Comparison of ENCODE assay signal across 15 mouse cellular contexts in genomic region chr5:30107186-30107585, GRCm38 (mm10). TPM values are rescaled to one million over a fixed set of nuclear protein-coding genes. Genes with fewer than 3 reads are reported as not detected.
DNase-seq lines count a peak whose midpoint lies in the region; ATAC-seq and TF ChIP-seq lines count a peak whose summit lies in the region.
"Had no signal": no experiment of that assay in that cellular context is flagged by ENCODE, and none has a peak within 500 bp of the region (broad histone marks: within the 10 kb centered on the region; RNA-seq: fewer than 3 reads in every experiment).

No protein-coding gene starts in this region.

- no peak overlapping the region for H3K27ac ChIP-seq in kidney, embryonic 15.5 days
- H3K27ac ChIP-seq in forebrain, embryonic 11.5 days (ENCODE audit: low read depth, low read length) = peak overlapping the region; percentile 60
- peak overlapping the region; percentile 73 for H3K27ac ChIP-seq in hindbrain, postnatal 0 days
- peak overlapping the region; percentile 93 for H3K27ac ChIP-seq in neural tube, embryonic 13.5 days (replicated peaks)
- H3K27ac ChIP-seq: liver, embryonic 12.5 days had no signal

- H3K9ac ChIP-seq in kidney, embryonic 15.5 days = no peak overlapping the region
- H3K9ac ChIP-seq in forebrain, embryonic 11.5 days (ENCODE audit: low read length) = peak overlapping the region; percentile 85
- no peak overlapping the region for H3K9ac ChIP-seq in hindbrain, postnatal 0 days (replicated peaks; ENCODE audit: low read length)
- peak overlapping the region; percentile 86 for H3K9ac ChIP-seq in neural tube, embryonic 13.5 days
- H3K9ac ChIP-seq: liver, embryonic 12.5 days had no signal

- no peak for ATAC-seq in kidney, embryonic 15.5 days (replicated peaks; ENCODE audit: low FRiP score)
- ATAC-seq in forebrain, embryonic 11.5 days (replicated peaks; ENCODE audit: low FRiP score) = peak; percentile 59
- ATAC-seq in hindbrain, postnatal 0 days = peak; percentile 21; the same call in 1 of the 2 replicates
- peak; percentile 51 for ATAC-seq in neural tube, embryonic 13.5 days (ENCODE audit: low read depth)
- ATAC-seq in megakaryocyte progenitor cell, adult 5-6 weeks (replicated peaks; ENCODE audit: poor library complexity) = no peak
- ATAC-seq: liver, embryonic 12.5 days; Patski had no signal

- no peak for TF ChIP-seq CTCF in hindbrain, postnatal 0 days (IDR thresholded peaks at IDR 0.05; ENCODE audit: low read depth)

- no peak overlapping the region for H3K4me3 ChIP-seq in kidney, embryonic 15.5 days (replicated peaks)
- peak overlapping the region; percentile 62 for H3K4me3 ChIP-seq in forebrain, embryonic 11.5 days (ENCODE audit: low read depth, low read length)
- 0 out of 2 replicates have a peak overlapping the region, but pooled peaks have one; percentile 54 for H3K4me3 ChIP-seq in hindbrain, postnatal 0 days (ENCODE audit: low read length)
- H3K4me3 ChIP-seq in neural tube, embryonic 13.5 days = peak overlapping the region; percentile 73
- H3K4me3 ChIP-seq: liver, embryonic 12.5 days had no signal

- H3K4me2 ChIP-seq in kidney, embryonic 15.5 days = 0 out of 2 replicates have a peak overlapping the region, but pooled peaks have one; percentile 4
- peak overlapping the region; percentile 99 for H3K4me2 ChIP-seq in forebrain, embryonic 11.5 days (ENCODE audit: low read depth, low read length, severe bottlenecking)
- H3K4me2 ChIP-seq in hindbrain, postnatal 0 days (ENCODE audit: low read depth, low read length) = peak overlapping the region; percentile 83
- H3K4me2 ChIP-seq in neural tube, embryonic 13.5 days = peak overlapping the region; percentile 91
- H3K4me2 ChIP-seq: heart, embryonic 11.5 days; liver, embryonic 12.5 days had no signal

- H3K4me1 ChIP-seq in kidney, embryonic 15.5 days = peaks cover 66% of the 10 kb centered on the region
- peaks cover 37% of the 10 kb centered on the region for H3K4me1 ChIP-seq in forebrain, embryonic 11.5 days (replicated peaks; ENCODE audit: control insufficient read depth, insufficient read depth, low read length)
- peaks cover 27% of the 10 kb centered on the region for H3K4me1 ChIP-seq in hindbrain, postnatal 0 days (ENCODE audit: insufficient read depth, low read length)
- H3K4me1 ChIP-seq in neural tube, embryonic 13.5 days (replicated peaks) = peaks cover 77% of the 10 kb centered on the region

- H3K9me3 ChIP-seq in kidney, embryonic 15.5 days (replicated peaks) = no peaks in the 10 kb centered on the region
- no peaks in the 10 kb centered on the region for H3K9me3 ChIP-seq in forebrain, embryonic 11.5 days (ENCODE audit: control insufficient read depth, low read length)
- H3K9me3 ChIP-seq in hindbrain, postnatal 0 days (ENCODE audit: low read length) = no peaks in the 10 kb centered on the region
- no peaks in the 10 kb centered on the region for H3K9me3 ChIP-seq in neural tube, embryonic 13.5 days
- H3K9me3 ChIP-seq: liver, embryonic 12.5 days had no signal

- DNase-seq in kidney, postnatal 36 days = no peak
- peak; percentile 79 for DNase-seq in forebrain, embryonic 11.5 days (ENCODE audit: low spot score)
- DNase-seq in hindbrain, postnatal 0 days (ENCODE audit: low spot score) = peak; percentile 73
- DNase-seq in frontal cortex, postnatal 25 days (ENCODE audit: low spot score in 2 of 2) = no peak
- no peak for DNase-seq in adrenal gland, postnatal 25 days
- DNase-seq: cerebellum, postnatal 36 days; kidney, adult 11 months; layer of hippocampus, postnatal 36 days; lung, postnatal 36 days had no signal

- no peaks in the 10 kb centered on the region for H3K36me3 ChIP-seq in kidney, embryonic 15.5 days
- H3K36me3 ChIP-seq in forebrain, embryonic 11.5 days (ENCODE audit: control insufficient read depth, insufficient read depth, low read length) = no peaks in the 10 kb centered on the region
- H3K36me3 ChIP-seq in hindbrain, postnatal 0 days (ENCODE audit: insufficient read depth, low read length) = no peaks in the 10 kb centered on the region
- H3K36me3 ChIP-seq in neural tube, embryonic 13.5 days = no peaks in the 10 kb centered on the region; the same call in 1 of the 2 replicates
- H3K36me3 ChIP-seq: liver, embryonic 12.5 days had no signal

- WGBS in kidney, embryonic 15.5 days = 6% methylated on average over 7 of the region's 7 CpGs
- 3% methylated on average over 7 of the region's 7 CpGs for WGBS in forebrain, embryonic 11.5 days
- WGBS in hindbrain, postnatal 0 days = 6% methylated on average over 7 of the region's 7 CpGs
- WGBS in neural tube, embryonic 13.5 days = 0% methylated on average over 7 of the region's 7 CpGs

- peaks cover 72% of the 10 kb centered on the region for H3K27me3 ChIP-seq in kidney, embryonic 15.5 days
- peaks cover 3% of the 10 kb centered on the region; the same call in 1 of the 2 replicates for H3K27me3 ChIP-seq in forebrain, embryonic 11.5 days (ENCODE audit: control insufficient read depth, insufficient read depth, low read length)
- no peaks in the 10 kb centered on the region; the same call in 1 of the 2 replicates for H3K27me3 ChIP-seq in hindbrain, postnatal 0 days (ENCODE audit: insufficient read depth, low read length)
- peaks cover 19% of the 10 kb centered on the region for H3K27me3 ChIP-seq in neural tube, embryonic 13.5 days

RNA-seq across cellular contexts. Expression of gene 3110082J24Rik, which starts 1.3 kb away (rescaled TPM):
- polyA plus RNA-seq in kidney, embryonic 15.5 days (2015; fragmentation: Nextera tagmentation; extraction: Ambion mirVana) = not detected in 2 replicates
- polyA plus RNA-seq in forebrain, embryonic 11.5 days (2014; fragmentation: Nextera tagmentation; extraction: Ambion mirVana) = 3.6 and 4.7 TPM in 2 replicates
- total RNA-seq in hindbrain, postnatal 0 days (2014; rRNA removed) = 3.2 and 6.3 TPM in 2 replicates
- polyA plus RNA-seq in hindbrain, postnatal 0 days (2015; fragmentation: Nextera tagmentation; extraction: Ambion mirVana) = 4.3 and 4.9 TPM in 2 replicates
- polyA plus RNA-seq in neural tube, embryonic 13.5 days (2015; fragmentation: Nextera tagmentation; extraction: Ambion mirVana) = 5.1 and 5.8 TPM in 2 replicates
- not detected in 2 replicates for total RNA-seq in megakaryocyte progenitor cell, adult 5-6 weeks (2015)
- total RNA-seq in megakaryocyte progenitor cell, adult 5-6 weeks (2017) = not detected in 2 replicates
- total RNA-seq in adrenal gland, postnatal 25 days (2021) = not detected in 2 replicates
- polyA plus RNA-seq: heart, embryonic 11.5 days; liver, embryonic 12.5 days; Patski had no signal

RNA-seq across cellular contexts. Expression of gene Garem2, which starts 2.2 kb away (rescaled TPM):
- 0.55 and 0.62 TPM in 2 replicates for polyA plus RNA-seq in kidney, embryonic 15.5 days (2015; fragmentation: Nextera tagmentation; extraction: Ambion mirVana)
- 17.2 and 19.8 TPM in 2 replicates for polyA plus RNA-seq in forebrain, embryonic 11.5 days (2014; fragmentation: Nextera tagmentation; extraction: Ambion mirVana)
- 26.7 and 26.9 TPM in 2 replicates for total RNA-seq in hindbrain, postnatal 0 days (2014; rRNA removed)
- polyA plus RNA-seq in hindbrain, postnatal 0 days (2015; fragmentation: Nextera tagmentation; extraction: Ambion mirVana) = 9.5 and 9.7 TPM in 2 replicates
- polyA plus RNA-seq in neural tube, embryonic 13.5 days (2015; fragmentation: Nextera tagmentation; extraction: Ambion mirVana) = 15.6 and 17.2 TPM in 2 replicates
- total RNA-seq in megakaryocyte progenitor cell, adult 5-6 weeks (2015) = 0.07 TPM in 1 of 2 replicates, not detected in the other
- not detected in 2 replicates for total RNA-seq in megakaryocyte progenitor cell, adult 5-6 weeks (2017)
- total RNA-seq in adrenal gland, postnatal 25 days (2021) = 0.09 TPM in 1 of 2 replicates, not detected in the other

RNA-seq across cellular contexts. Expression of gene Tyms, which starts 33.8 kb away (rescaled TPM):
- 305 and 313 TPM in 2 replicates for polyA plus RNA-seq in kidney, embryonic 15.5 days (2015; fragmentation: Nextera tagmentation; extraction: Ambion mirVana)
- 303 and 309 TPM in 2 replicates for polyA plus RNA-seq in forebrain, embryonic 11.5 days (2014; fragmentation: Nextera tagmentation; extraction: Ambion mirVana)
- 8.3 and 15.4 TPM in 2 replicates for total RNA-seq in hindbrain, postnatal 0 days (2014; rRNA removed)
- 35.2 and 36.2 TPM in 2 replicates for polyA plus RNA-seq in hindbrain, postnatal 0 days (2015; fragmentation: Nextera tagmentation; extraction: Ambion mirVana)
- polyA plus RNA-seq in neural tube, embryonic 13.5 days (2015; fragmentation: Nextera tagmentation; extraction: Ambion mirVana) = 52.8 and 67.6 TPM in 2 replicates
- 196 and 209 TPM in 2 replicates for total RNA-seq in megakaryocyte progenitor cell, adult 5-6 weeks (2015)
- 150 and 174 TPM in 2 replicates for total RNA-seq in megakaryocyte progenitor cell, adult 5-6 weeks (2017)
- total RNA-seq in adrenal gland, postnatal 25 days (2021) = 26.6 and 33.0 TPM in 2 replicates

RNA-seq across cellular contexts. Expression of gene Hadha, which starts 47.8 kb away (rescaled TPM):
- 149 and 156 TPM in 2 replicates for polyA plus RNA-seq in kidney, embryonic 15.5 days (2015; fragmentation: Nextera tagmentation; extraction: Ambion mirVana)
- 93.1 and 97.4 TPM in 2 replicates for polyA plus RNA-seq in forebrain, embryonic 11.5 days (2014; fragmentation: Nextera tagmentation; extraction: Ambion mirVana)
- total RNA-seq in hindbrain, postnatal 0 days (2014; rRNA removed) = 50.1 and 50.4 TPM in 2 replicates
- polyA plus RNA-seq in hindbrain, postnatal 0 days (2015; fragmentation: Nextera tagmentation; extraction: Ambion mirVana) = 68.0 and 79.1 TPM in 2 replicates
- 82.3 and 87.1 TPM in 2 replicates for polyA plus RNA-seq in neural tube, embryonic 13.5 days (2015; fragmentation: Nextera tagmentation; extraction: Ambion mirVana)
- 49.5 and 54.4 TPM in 2 replicates for total RNA-seq in megakaryocyte progenitor cell, adult 5-6 weeks (2015)
- 133 and 148 TPM in 2 replicates for total RNA-seq in megakaryocyte progenitor cell, adult 5-6 weeks (2017)
- total RNA-seq in adrenal gland, postnatal 25 days (2021) = 473 and 483 TPM in 2 replicates

RNA-seq across cellular contexts. Expression of gene Hadhb, which starts 47.9 kb away (rescaled TPM):
- polyA plus RNA-seq in kidney, embryonic 15.5 days (2015; fragmentation: Nextera tagmentation; extraction: Ambion mirVana) = 157 TPM in 2 replicates
- polyA plus RNA-seq in forebrain, embryonic 11.5 days (2014; fragmentation: Nextera tagmentation; extraction: Ambion mirVana) = 105 and 108 TPM in 2 replicates
- total RNA-seq in hindbrain, postnatal 0 days (2014; rRNA removed) = 56.8 and 68.3 TPM in 2 replicates
- polyA plus RNA-seq in hindbrain, postnatal 0 days (2015; fragmentation: Nextera tagmentation; extraction: Ambion mirVana) = 59.9 and 67.5 TPM in 2 replicates
- polyA plus RNA-seq in neural tube, embryonic 13.5 days (2015; fragmentation: Nextera tagmentation; extraction: Ambion mirVana) = 81.2 and 81.5 TPM in 2 replicates
- total RNA-seq in megakaryocyte progenitor cell, adult 5-6 weeks (2015) = 61.8 and 69.7 TPM in 2 replicates
- total RNA-seq in megakaryocyte progenitor cell, adult 5-6 weeks (2017) = 65.1 and 82.6 TPM in 2 replicates
- total RNA-seq in adrenal gland, postnatal 25 days (2021) = 681 and 777 TPM in 2 replicates

Comparison
In these comparisons a context has a peak if more than half of its experiments do, and no peak if none do; other contexts are left out.
1. ATAC-seq: peak in forebrain, embryonic 11.5 days (single experiment), hindbrain, postnatal 0 days (single experiment) and neural tube, embryonic 13.5 days (single experiment); none in kidney, embryonic 15.5 days (single experiment) and megakaryocyte progenitor cell, adult 5-6 weeks (single experiment).
2. H3K4me2 ChIP-seq: peak in every context shown above with its lines; median percentile 99 in forebrain, embryonic 11.5 days; 91 in neural tube, embryonic 13.5 days; 83 in hindbrain, postnatal 0 days; 4 in kidney, embryonic 15.5 days.
3. H3K9ac ChIP-seq: peak in forebrain, embryonic 11.5 days (single experiment) and neural tube, embryonic 13.5 days (single experiment); none in kidney, embryonic 15.5 days (single experiment) and hindbrain, postnatal 0 days (single experiment).
4. DNase-seq: peak in forebrain, embryonic 11.5 days (single experiment) and hindbrain, postnatal 0 days (single experiment); none in kidney, postnatal 36 days (0 of 2), frontal cortex, postnatal 25 days (0 of 2) and adrenal gland, postnatal 25 days (single experiment).